ENCODE assay signal across 29 mouse cellular contexts in genomic region chr4:119844267-119844666, GRCm38 (mm10).
A peak's percentile ranks its signal among the peaks of the same experiment; 100 is the strongest.
DNase-seq lines count a peak whose midpoint lies in the region; ATAC-seq and TF ChIP-seq lines count a peak whose summit lies in the region.
"Had no signal": no experiment of that assay in that cellular context is flagged by ENCODE, and none has a peak within 500 bp of the region (broad histone marks: within the 10 kb centered on the region; RNA-seq: fewer than 3 reads in every experiment).

No protein-coding gene starts in this region.

- no peak overlapping the region for H3K9ac ChIP-seq in hindbrain, embryonic 11.5 days (ENCODE audit: low read depth, low read length)
- H3K9ac ChIP-seq: embryonic facial prominence, embryonic 15.5 days; forebrain, embryonic 13.5 days; heart, embryonic 15.5 days; hindbrain, embryonic 13.5 days; limb, embryonic 12.5 days; liver, embryonic 15.5 days had no signal

- H3K27me3 ChIP-seq in hindbrain, embryonic 11.5 days (ENCODE audit: control insufficient read depth, insufficient read depth, low read length) = no peaks in the 10 kb centered on the region
- H3K27me3 ChIP-seq in kidney, adult 2 months (replicated peaks; ENCODE audit: control insufficient read depth, insufficient read depth, low read length) = no peaks in the 10 kb centered on the region
- H3K27me3 ChIP-seq: embryonic facial prominence, embryonic 15.5 days; forebrain, embryonic 13.5 days; heart, embryonic 15.5 days; hindbrain, embryonic 13.5 days; limb, embryonic 12.5 days; liver, embryonic 15.5 days; Patski had no signal

- TF ChIP-seq POLR2A in kidney, adult 2 months (IDR thresholded peaks at IDR 0.05; ENCODE audit: low read depth, low read length) = no peak

- ATAC-seq in hindbrain, embryonic 11.5 days (ENCODE audit: low FRiP score) = no peak
- ATAC-seq: forebrain, embryonic 13.5 days; intestine, embryonic 16.5 days; midbrain, embryonic 16.5 days; Patski had no signal

- H3K9me3 ChIP-seq in hindbrain, embryonic 11.5 days (ENCODE audit: control insufficient read depth, low read length) = no peaks in the 10 kb centered on the region
- H3K9me3 ChIP-seq: embryonic facial prominence, embryonic 15.5 days; forebrain, embryonic 13.5 days; heart, embryonic 10.5 days; heart, embryonic 15.5 days; hindbrain, embryonic 13.5 days; limb, embryonic 12.5 days; liver, embryonic 15.5 days had no signal

- DNase-seq in heart, adult 11 months = peak; percentile 37
- DNase-seq in heart, postnatal 14 days = no peak
- DNase-seq in urinary bladder, postnatal 36 days (ENCODE audit: low spot score in 2 of 2) = peak; percentile 31 to 38
- no peak for DNase-seq in urinary bladder, postnatal 10 days (ENCODE audit: low spot score)
- DNase-seq in lung, postnatal 4 days = peak; percentile 21 to 44
- DNase-seq in ovary, postnatal 36 days (ENCODE audit: low spot score) = no peak
- no peak for DNase-seq in hindbrain, embryonic 11.5 days (ENCODE audit: low spot score)
- DNase-seq in kidney, adult 2 months = no peak
- DNase-seq: adrenal gland, postnatal 14 days; cerebellum, adult 11-12 months; cerebellum, adult 9-11 months; gastrocnemius, postnatal 14 days; heart, postnatal 36 days; kidney, adult 9 months; kidney, postnatal 10 days; right cerebral cortex, adult 18-20 months; thymus, adult 18-20 months; thymus, postnatal 25 days had no signal

- H3K4me3 ChIP-seq in hindbrain, embryonic 11.5 days (ENCODE audit: low read depth, low read length) = no peak overlapping the region
- H3K4me3 ChIP-seq in kidney, adult 2 months (ENCODE audit: insufficient read depth, low read depth, low read length) = no peak overlapping the region
- H3K4me3 ChIP-seq: embryonic facial prominence, embryonic 15.5 days; forebrain, embryonic 13.5 days; heart, embryonic 10.5 days; heart, embryonic 15.5 days; hindbrain, embryonic 13.5 days; limb, embryonic 12.5 days; liver, embryonic 15.5 days had no signal

- 90% methylated on average over 3 of the region's 3 CpGs for WGBS in hindbrain, embryonic 11.5 days
- 77% methylated on average over 3 of the region's 3 CpGs for WGBS in kidney, adult 2 months

- TF ChIP-seq CTCF in kidney, adult 2 months (conservative IDR thresholded peaks at IDR 0.05; ENCODE audit: insufficient read depth, insufficient read length, low read depth, low read length) = no peak

- no peaks in the 10 kb centered on the region for H3K36me3 ChIP-seq in hindbrain, embryonic 11.5 days (ENCODE audit: control insufficient read depth, insufficient read depth, low read length)
- H3K36me3 ChIP-seq in kidney, adult 2 months (ENCODE audit: control insufficient read depth, insufficient read depth, low read length) = no peaks in the 10 kb centered on the region
- H3K36me3 ChIP-seq: embryonic facial prominence, embryonic 15.5 days; heart, embryonic 10.5 days; heart, embryonic 15.5 days; hindbrain, embryonic 13.5 days; limb, embryonic 12.5 days; liver, embryonic 15.5 days had no signal

- intact Hi-C loops in heart, postnatal 14 days (cut with DNase I) = no loop called here

- H3K4me1 ChIP-seq in hindbrain, embryonic 11.5 days (replicated peaks; ENCODE audit: control insufficient read depth, insufficient read depth, low read length) = no peaks in the 10 kb centered on the region
- no peaks in the 10 kb centered on the region for H3K4me1 ChIP-seq in kidney, adult 2 months (ENCODE audit: control insufficient read depth, insufficient read depth, low read length)
- H3K4me1 ChIP-seq: embryonic facial prominence, embryonic 15.5 days; forebrain, embryonic 13.5 days; heart, embryonic 15.5 days; hindbrain, embryonic 13.5 days; limb, embryonic 12.5 days; liver, embryonic 15.5 days had no signal

- H3K27ac ChIP-seq in hindbrain, embryonic 11.5 days (ENCODE audit: low read depth, low read length) = no peak overlapping the region
- H3K27ac ChIP-seq in kidney, adult 2 months (ENCODE audit: insufficient read depth, low read depth, low read length) = no peak overlapping the region
- H3K27ac ChIP-seq: embryonic facial prominence, embryonic 15.5 days; forebrain, embryonic 13.5 days; heart, embryonic 10.5 days; heart, embryonic 15.5 days; hindbrain, embryonic 13.5 days; limb, embryonic 12.5 days; liver, embryonic 15.5 days had no signal

- H3K4me2 ChIP-seq in hindbrain, embryonic 11.5 days (replicated peaks; ENCODE audit: low read depth, low read length) = no peak overlapping the region
- H3K4me2 ChIP-seq: embryonic facial prominence, embryonic 15.5 days; forebrain, embryonic 13.5 days; heart, embryonic 15.5 days; hindbrain, embryonic 13.5 days; limb, embryonic 12.5 days; liver, embryonic 15.5 days; midbrain, embryonic 11.5 days had no signal

Comparison
In these comparisons a context has a peak if more than half of its experiments do, and no peak if none do; other contexts are left out.
1. DNase-seq: peak in heart, adult 11 months (single experiment), urinary bladder, postnatal 36 days (2 of 2) and lung, postnatal 4 days (2 of 2); none in heart, postnatal 14 days (0 of 2), urinary bladder, postnatal 10 days (single experiment), ovary, postnatal 36 days (single experiment), hindbrain, embryonic 11.5 days (single experiment) and kidney, adult 2 months (single experiment).